ENCODE assay signal across 8 mouse cellular contexts in the genomic region with DNA sequence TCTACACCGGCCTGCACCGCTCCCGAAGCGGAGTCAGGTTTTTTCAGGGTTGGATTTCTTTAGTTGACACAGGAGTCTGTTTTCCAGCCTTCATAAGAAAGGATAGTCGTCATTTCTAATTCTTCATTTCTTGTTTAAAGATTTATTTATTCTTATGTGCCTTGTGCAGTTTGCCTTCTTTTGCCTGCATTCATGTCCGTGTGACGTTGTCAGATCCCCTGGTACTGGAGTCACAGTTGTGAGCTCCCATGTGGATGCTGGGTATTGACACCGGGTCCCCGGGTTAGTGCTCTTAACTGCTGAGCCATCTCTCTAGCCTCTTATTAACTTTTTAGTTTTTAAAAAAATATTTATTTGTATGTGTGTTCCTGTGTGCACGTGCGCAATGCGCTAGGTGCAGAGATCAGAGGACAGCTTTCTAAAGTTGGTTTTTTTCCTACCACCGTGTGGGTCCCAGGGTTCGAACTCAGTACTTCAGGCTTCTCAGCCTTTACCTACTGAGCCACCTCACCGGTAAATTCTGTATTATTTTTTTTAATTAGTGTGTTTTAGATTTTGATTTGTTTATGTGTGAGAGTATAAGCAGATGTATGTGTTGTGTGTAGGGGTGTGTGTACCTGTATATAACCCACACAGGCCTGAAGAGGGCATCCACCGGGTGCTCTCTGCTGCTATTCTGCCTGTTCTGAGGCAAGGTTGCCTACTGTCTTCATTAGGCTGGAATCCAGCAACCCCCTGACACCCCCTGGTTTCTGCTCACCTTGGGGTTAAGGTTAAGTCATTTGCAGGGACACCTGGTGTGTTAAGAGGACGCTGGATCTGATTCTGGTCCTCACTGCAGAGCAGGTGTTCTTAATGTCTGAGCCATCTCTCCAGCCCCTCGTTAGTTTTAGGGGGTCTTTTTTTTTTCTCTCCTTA. TPM values are rescaled to one million over a fixed set of nuclear protein-coding genes. Genes with fewer than 3 reads are reported as not detected.
DNase-seq lines count a peak whose midpoint lies in the region; ATAC-seq and TF ChIP-seq lines count a peak whose summit lies in the region.

No protein-coding gene starts in this region.

- peak overlapping the region; percentile 81 for H3K9ac ChIP-seq in limb, embryonic 13.5 days
- peak overlapping the region; percentile 74 for H3K9ac ChIP-seq in stomach, postnatal 0 days (ENCODE audit: low read length)

- DNase-seq in thymus, postnatal 14 days = peak; percentile 28
- no peak for DNase-seq in thymus, postnatal 36 days
- no peak for DNase-seq in stomach, postnatal 0 days (ENCODE audit: low spot score)
- DNase-seq in right cerebral cortex, postnatal 36 days (ENCODE audit: low spot score in 2 of 2) = no peak
- DNase-seq in frontal cortex, adult 2 months (ENCODE audit: extremely low spot score in 1 of 2, low spot score in 1 of 2) = no peak

- peak overlapping the region; percentile 89 for H3K4me2 ChIP-seq in limb, embryonic 13.5 days (replicated peaks)
- peak overlapping the region; percentile 85 for H3K4me2 ChIP-seq in stomach, postnatal 0 days (replicated peaks; ENCODE audit: low read depth)

- H3K9me3 ChIP-seq in erythroblast, embryonic 14.5 days (ENCODE audit: control insufficient read depth, low read length) = no peaks in the 10 kb centered on the region
- H3K9me3 ChIP-seq in limb, embryonic 13.5 days = no peaks in the 10 kb centered on the region
- no peaks in the 10 kb centered on the region for H3K9me3 ChIP-seq in stomach, postnatal 0 days (ENCODE audit: control insufficient read depth, low read length)

- no peaks in the 10 kb centered on the region for H3K27me3 ChIP-seq in erythroblast, embryonic 14.5 days (ENCODE audit: control insufficient read depth)
- H3K27me3 ChIP-seq in limb, embryonic 13.5 days = no peaks in the 10 kb centered on the region
- H3K27me3 ChIP-seq in stomach, postnatal 0 days (ENCODE audit: control insufficient read depth, insufficient read depth, low read length) = no peaks in the 10 kb centered on the region

- TF ChIP-seq EP300 in stomach, postnatal 0 days (optimal IDR thresholded peaks at IDR 0.05) = no peak

- H3K27ac ChIP-seq in limb, embryonic 13.5 days = peak overlapping the region; percentile 63; the same call in 1 of the 2 replicates
- H3K27ac ChIP-seq in stomach, postnatal 0 days (replicated peaks) = peak overlapping the region; percentile 69; the same call in 1 of the 2 replicates

- peak overlapping the region; percentile 68 for H3K4me3 ChIP-seq in erythroblast, embryonic 14.5 days (replicated peaks)
- peak overlapping the region; percentile 73 for H3K4me3 ChIP-seq in limb, embryonic 13.5 days
- H3K4me3 ChIP-seq in stomach, postnatal 0 days (ENCODE audit: low read depth, low read length) = peak overlapping the region; percentile 63

- no peaks in the 10 kb centered on the region for H3K36me3 ChIP-seq in erythroblast, embryonic 14.5 days (ENCODE audit: control insufficient read depth)
- no peaks in the 10 kb centered on the region for H3K36me3 ChIP-seq in limb, embryonic 13.5 days
- H3K36me3 ChIP-seq in stomach, postnatal 0 days (ENCODE audit: control insufficient read depth, insufficient read depth, low read length) = no peaks in the 10 kb centered on the region

- no peak for ATAC-seq in erythroblast, adult 5-6 weeks (replicated peaks; ENCODE audit: low FRiP score, poor library complexity, severe bottlenecking)
- no peak for ATAC-seq in limb, embryonic 13.5 days (ENCODE audit: low FRiP score, low read depth)
- ATAC-seq in stomach, postnatal 0 days (ENCODE audit: low FRiP score, low TSS enrichment) = no peak

- peaks cover 32% of the 10 kb centered on the region for H3K4me1 ChIP-seq in erythroblast, embryonic 14.5 days (ENCODE audit: control insufficient read depth)
- H3K4me1 ChIP-seq in limb, embryonic 13.5 days = peaks cover 21% of the 10 kb centered on the region
- peaks cover 3% of the 10 kb centered on the region; the same call in 1 of the 2 replicates for H3K4me1 ChIP-seq in stomach, postnatal 0 days (replicated peaks; ENCODE audit: control insufficient read depth, insufficient read depth)

- TF ChIP-seq CTCF in stomach, postnatal 0 days (IDR thresholded peaks at IDR 0.05; ENCODE audit: low read depth) = peak; percentile 31; the same call in 1 of the 2 replicates

- 21% methylated on average over 18 of the region's 18 CpGs for WGBS in limb, embryonic 13.5 days
- 23% methylated on average over 18 of the region's 18 CpGs for WGBS in stomach, postnatal 0 days

RNA-seq across cellular contexts. Expression of gene Tecpr1, which starts 0.7 kb away (rescaled TPM):
- polyA plus RNA-seq in erythroblast, embryonic 14.5 days (2012) = 0.09 and 0.18 TPM in 2 replicates
- total RNA-seq in erythroblast, adult 5-6 weeks (2015; ENCODE audit: low replicate concordance) = 0.38 and 2.1 TPM in 2 replicates
- 0.56 and 0.94 TPM in 2 replicates for total RNA-seq in erythroblast, adult 5-6 weeks (2017; ENCODE audit: low replicate concordance)
- 26.3 and 27.0 TPM in 2 replicates for polyA plus RNA-seq in limb, embryonic 13.5 days (2015; fragmentation: Nextera tagmentation; extraction: Ambion mirVana)
- polyA plus RNA-seq in stomach, postnatal 0 days (2015; fragmentation: Nextera tagmentation; extraction: Ambion mirVana) = 15.4 and 16.9 TPM in 2 replicates
- polyA plus RNA-seq in frontal cortex, adult 2 months (2012; rRNA removed) = 69.5 and 71.7 TPM in 2 replicates

RNA-seq across cellular contexts. Expression of gene Bri3, which starts 20.1 kb away (rescaled TPM):
- 1.5 and 2.0 TPM in 2 replicates for polyA plus RNA-seq in erythroblast, embryonic 14.5 days (2012)
- 1.9 and 9.0 TPM in 2 replicates for total RNA-seq in erythroblast, adult 5-6 weeks (2015; ENCODE audit: low replicate concordance)
- 7.6 and 19.7 TPM in 2 replicates for total RNA-seq in erythroblast, adult 5-6 weeks (2017; ENCODE audit: low replicate concordance)
- 112 and 126 TPM in 2 replicates for polyA plus RNA-seq in limb, embryonic 13.5 days (2015; fragmentation: Nextera tagmentation; extraction: Ambion mirVana)
- 197 and 214 TPM in 2 replicates for polyA plus RNA-seq in stomach, postnatal 0 days (2015; fragmentation: Nextera tagmentation; extraction: Ambion mirVana)
- polyA plus RNA-seq in frontal cortex, adult 2 months (2012; rRNA removed) = 89.6 and 105 TPM in 2 replicates

RNA-seq across cellular contexts. Expression of gene Bhlha15, which starts 34.1 kb away (rescaled TPM):
- polyA plus RNA-seq in erythroblast, embryonic 14.5 days (2012) = not detected in 2 replicates
- 0.19 TPM in 1 of 2 replicates, not detected in the other for total RNA-seq in erythroblast, adult 5-6 weeks (2015; ENCODE audit: low replicate concordance)
- total RNA-seq in erythroblast, adult 5-6 weeks (2017; ENCODE audit: low replicate concordance) = not detected in 2 replicates
- 0.06 and 0.22 TPM in 2 replicates for polyA plus RNA-seq in limb, embryonic 13.5 days (2015; fragmentation: Nextera tagmentation; extraction: Ambion mirVana)
- 9.2 and 11.6 TPM in 2 replicates for polyA plus RNA-seq in stomach, postnatal 0 days (2015; fragmentation: Nextera tagmentation; extraction: Ambion mirVana)
- 0.04 and 0.11 TPM in 2 replicates for polyA plus RNA-seq in frontal cortex, adult 2 months (2012; rRNA removed)

Comparison
In these comparisons a context has a peak if more than half of its experiments do, and no peak if none do; other contexts are left out.
1. RNA of gene Tecpr1, which starts 0.7 kb away (polyA plus RNA-seq): 69.5 to 71.7 TPM in frontal cortex, adult 2 months, 26.3 to 27.0 TPM in limb, embryonic 13.5 days and 15.4 to 16.9 TPM in stomach, postnatal 0 days; 0.09 to 0.18 TPM in erythroblast, embryonic 14.5 days; every median in the first group is over 10 times any median in the second.
2. RNA of gene Bri3, which starts 20.1 kb away (polyA plus RNA-seq): 197 to 214 TPM in stomach, postnatal 0 days, 112 to 126 TPM in limb, embryonic 13.5 days and 89.6 to 105 TPM in frontal cortex, adult 2 months; 1.5 to 2.0 TPM in erythroblast, embryonic 14.5 days; every median in the first group is over 10 times any median in the second.
3. Peak in every context shown above with its lines, with median percentiles within 50 percentile points of each other: H3K4me3 ChIP-seq.